Mouse (Mus musculus) embryonic fibroblast, embryonic 13.5 days (primary cell): ENCODE data around the gene Polr3b.

Experiments
- CTCF ChIP-seq: IDR thresholded peaks from 2 replicates; pipeline ENCODE4 v1.5.1; 2011; ENCODE audit warnings: mild to moderate bottlenecking, control low read depth, low read length, moderate library complexity, borderline replicate concordance; ENCODE audit not compliant: insufficient read depth
- POLR2A ChIP-seq: IDR thresholded peaks from 2 replicates; pipeline ENCODE4 v1.6.1; 2011; ENCODE audit warnings: low read depth, mild to moderate bottlenecking, control low read depth, low read length, moderate library complexity

- TF ChIP-seq CTCF (no peak), POLR2A (no peak)
Observed at GRCm38 (mm10) chr10:84691692-84692091, 69.6 kb downstream of the Polr3b start.
